Mouse (Mus musculus) MEL (cell line): Measurements from ENCODE around the gene Ankrd33b. TPM values are rescaled to one million over a fixed set of nuclear protein-coding genes. Genes with fewer than 3 reads are reported as not detected.

Source experiments
- DNase-seq: peaks from one replicate; pipeline ENCODE4 v3.0.0; 2011; ENCODE audit warnings: low read depth, low spot score
- H3K27ac ChIP-seq: 2 replicates; pipeline ENCODE4 v1.5.1; 2012; ENCODE audit warnings: low read depth, mild to moderate bottlenecking, control low read depth, low read length, moderate library complexity; ENCODE audit not compliant: control insufficient read depth
- H3K27me3 ChIP-seq, 2 experiments: fragments of 150-350 bp in 1 of 2; sonication (generic) in 1 of 2; 2 replicates each; pipeline ENCODE4 v1.6.1; 2012; ENCODE audit warnings: low read length in 2 of 2, mild to moderate bottlenecking in 2 of 2, improper control_type of control experiment in 1 of 2, moderate library complexity in 1 of 2; ENCODE audit not compliant: insufficient read depth in 2 of 2, control insufficient read depth in 1 of 2
- H3K36me3 ChIP-seq, 2 experiments: 2 replicates each; pipeline ENCODE4 v1.6.1; 2012 to 2014; ENCODE audit warnings: low read length in 2 of 2, improper control_type of control experiment in 1 of 2, inconsistent platforms in 1 of 2, mild to moderate bottlenecking in 1 of 2; ENCODE audit not compliant: insufficient read depth in 2 of 2, control insufficient read depth in 1 of 2
- H3K4me1 ChIP-seq, 2 experiments: fragments of 150-350 bp in 1 of 2; sonication (generic) in 1 of 2; 2 replicates each; pipeline ENCODE4 v1.6.1; 2012; ENCODE audit warnings: low read length in 2 of 2, improper control_type of control experiment in 1 of 2, mild to moderate bottlenecking in 1 of 2; ENCODE audit not compliant: insufficient read depth in 2 of 2, control insufficient read depth in 1 of 2
- H3K4me3 ChIP-seq, 2 experiments: fragments of 150-350 bp in 1 of 2; sonication (generic) in 1 of 2; 2 replicates each; pipeline ENCODE4 v1.5.1; 2012; ENCODE audit warnings: low read depth in 2 of 2, low read length in 2 of 2, mild to moderate bottlenecking in 2 of 2, moderate library complexity in 2 of 2, control low read depth in 1 of 2, improper control_type of control experiment in 1 of 2; ENCODE audit not compliant: control insufficient read depth in 1 of 2, insufficient read depth in 1 of 2
- H3K79me2 ChIP-seq: 2 replicates; pipeline ENCODE4 v1.6.1; 2012; ENCODE audit warnings: mild to moderate bottlenecking, low read length, moderate library complexity; ENCODE audit not compliant: control insufficient read depth, poor library complexity, insufficient read depth
- H3K9ac ChIP-seq: 2 replicates; pipeline ENCODE4 v1.6.1; 2012; ENCODE audit warnings: low read depth, mild to moderate bottlenecking, control low read depth, low read length, moderate library complexity; ENCODE audit not compliant: control insufficient read depth, poor library complexity, severe bottlenecking
- H3K9me3 ChIP-seq: fragments of 150-350 bp; sonication (generic); replicated peaks from 2 replicates; pipeline ENCODE4 v1.6.1; 2012; ENCODE audit warnings: mild to moderate bottlenecking, low read length, improper control_type of control experiment, moderate library complexity; ENCODE audit not compliant: insufficient read depth
- CTCF ChIP-seq, 3 experiments: IDR thresholded peaks in 2 of 3; conservative IDR thresholded peaks in 1 of 3; 2 replicates each; pipeline ENCODE4 v1.5.1; 2011 to 2012; ENCODE audit warnings: low read length in 3 of 3, low read depth in 2 of 3, mild to moderate bottlenecking in 2 of 3, improper control_type of control experiment in 1 of 3, inconsistent platforms in 1 of 3, mixed read lengths in 1 of 3, moderate library complexity in 1 of 3; ENCODE audit not compliant: control insufficient read depth in 1 of 3, insufficient read depth in 1 of 3, poor library complexity in 1 of 3, severe bottlenecking in 1 of 3
- ELF1 ChIP-seq: IDR thresholded peaks from 2 replicates; pipeline ENCODE4 v1.6.1; 2014; ENCODE audit warnings: low read depth, mild to moderate bottlenecking, inconsistent platforms, low read length, improper control_type of control experiment, moderate library complexity
- EP300 ChIP-seq, 2 experiments: IDR thresholded peaks; 2 replicates each; pipeline ENCODE4 v1.6.1; 2011; ENCODE audit warnings: improper control_type of control experiment in 2 of 2, low read length in 2 of 2, low read depth in 1 of 2, mild to moderate bottlenecking in 1 of 2
- ETS1 ChIP-seq: IDR thresholded peaks from 2 replicates; pipeline ENCODE4 v1.6.1; 2012; ENCODE audit warnings: low read depth, mild to moderate bottlenecking, inconsistent platforms, low read length, improper control_type of control experiment, moderate library complexity
- JUND ChIP-seq: IDR thresholded peaks from 2 replicates; pipeline ENCODE4 v1.6.1; 2011; ENCODE audit warnings: low read depth, mild to moderate bottlenecking, improper control_type of control experiment, low read length
- KAT2A ChIP-seq: conservative IDR thresholded peaks from 2 replicates; pipeline ENCODE4 v1.6.1; 2012; ENCODE audit warnings: low read depth, low read length, improper control_type of control experiment, inconsistent platforms
- MAX ChIP-seq: IDR thresholded peaks from 2 replicates; pipeline ENCODE4 v1.6.1; 2011; ENCODE audit warnings: low read length, improper control_type of control experiment
- MEF2A ChIP-seq: IDR thresholded peaks from 2 replicates; pipeline ENCODE4 v1.6.1; 2014; ENCODE audit warnings: low read depth, mild to moderate bottlenecking, inconsistent platforms, low read length, improper control_type of control experiment; ENCODE audit not compliant: poor library complexity, insufficient replicate concordance, severe bottlenecking; ENCODE audit errors: extremely low read depth
- MYC ChIP-seq: IDR thresholded peaks from 2 replicates; pipeline ENCODE4 v1.6.1; 2011; ENCODE audit warnings: low read depth, mild to moderate bottlenecking, low read length, improper control_type of control experiment, moderate library complexity
- POLR2AphosphoS2 ChIP-seq: IDR thresholded peaks from 2 replicates; pipeline ENCODE4 v1.6.1; 2011; ENCODE audit warnings: low read length, improper control_type of control experiment
- POLR2AphosphoS5 ChIP-seq: IDR thresholded peaks from 2 replicates; pipeline ENCODE4 v1.6.1; 2012; ENCODE audit warnings: low read depth, borderline replicate concordance, mild to moderate bottlenecking, inconsistent platforms, low read length, moderate library complexity, mixed read lengths
- RAD21 ChIP-seq: IDR thresholded peaks from 2 replicates; pipeline ENCODE4 v1.6.1; 2011; ENCODE audit warnings: mild to moderate bottlenecking, low read depth, low read length, improper control_type of control experiment
- RCOR1 ChIP-seq: IDR thresholded peaks from 2 replicates; pipeline ENCODE4 v1.6.1; 2012; ENCODE audit warnings: low read depth, mild to moderate bottlenecking, inconsistent platforms, low read length, improper control_type of control experiment
- SMC3 ChIP-seq: IDR thresholded peaks from 2 replicates; pipeline ENCODE4 v1.6.1; 2011; ENCODE audit warnings: low read depth, low read length, improper control_type of control experiment
- TAL1 ChIP-seq: IDR thresholded peaks from 2 replicates; pipeline ENCODE4 v1.6.1; 2012; ENCODE audit warnings: mild to moderate bottlenecking, inconsistent platforms, low read length, moderate library complexity, mixed read lengths
- TCF12 ChIP-seq: IDR thresholded peaks from 2 replicates; pipeline ENCODE4 v1.6.1; 2014; ENCODE audit warnings: low read depth, mild to moderate bottlenecking, inconsistent platforms, low read length, improper control_type of control experiment, moderate library complexity
- UBTF ChIP-seq: IDR thresholded peaks from 2 replicates; pipeline ENCODE4 v1.6.1; 2012; ENCODE audit warnings: low read depth, mild to moderate bottlenecking, inconsistent platforms, low read length, improper control_type of control experiment, moderate library complexity, borderline replicate concordance; ENCODE audit not compliant: insufficient read depth
- ZC3H11A ChIP-seq: IDR thresholded peaks from 2 replicates; pipeline ENCODE4 v1.6.1; 2012; ENCODE audit warnings: low read depth, mild to moderate bottlenecking, inconsistent platforms, low read length, improper control_type of control experiment
- ZMIZ1 ChIP-seq: IDR thresholded peaks from 2 replicates; pipeline ENCODE4 v1.6.1; 2012; ENCODE audit warnings: low read depth, mild to moderate bottlenecking, inconsistent platforms, low read length, improper control_type of control experiment, moderate library complexity
- ZNF384 ChIP-seq: IDR thresholded peaks from 2 replicates; pipeline ENCODE4 v1.6.1; 2012; ENCODE audit warnings: low read depth, mild to moderate bottlenecking, inconsistent platforms, low read length, improper control_type of control experiment
- polyA plus RNA-seq, 2 experiments: library from polyadenylated mRNA; stranded (reverse) in 1 of 2; unstranded in 1 of 2; fragments of >175 nt in 1 of 2; fragments of >200 nt in 1 of 2; gene quantifications; 2 replicates each; pipeline versions ENCODE4 v1.2.1 to v1.2.4; 2012; ENCODE audit warnings: low replicate concordance in 2 of 2, low read depth in 1 of 2; ENCODE audit not compliant: insufficient read length in 2 of 2, insufficient read depth in 1 of 2, missing spikeins in 1 of 2
- total RNA-seq: library from RNA; depleted of rRNA; stranded (reverse); fragments of 300-350 nt; gene quantifications from 2 replicates; pipeline ENCODE4 v1.2.3, GENCODE M21; 2012

Ankrd33b gene
- total and polyA plus RNA-seq, 3 experiments = 11.1 to 16.1 TPM; not detected in 1

GRCm38 (mm10) chr15:31334829-31335228, 32.7 kb downstream of the Ankrd33b start:
- 0 out of 4 replicates have a peak, but pooled peaks cover 0 to 6% of the 10 kb centered on the region in 2 experiments for H3K4me1 ChIP-seq

GRCm38 (mm10) chr15:31332541-31333163, 34.9 kb downstream of the Ankrd33b start:
- TF ChIP-seq MAX (no peak), ETS1 (no peak), CTCF (IDR thresholded peaks at IDR 0.05 in 2 of 3, conservative IDR thresholded peaks at IDR 0.05 in 1 of 3; ENCODE audit: control insufficient read depth in 1 of 3, insufficient read depth in 1 of 3, low read depth in 2 of 3, low read length in 3 of 3, poor library complexity in 1 of 3, severe bottlenecking in 1 of 3) (no peak), RAD21 (no peak), KAT2A (no peak), ZMIZ1 (no peak), TCF12 (no peak), POLR2AphosphoS5 (no peak), JUND (no peak), POLR2AphosphoS2 (no peak), MEF2A (no peak), ZNF384 (no peak), RCOR1 (no peak)
- 0 out of 4 replicates have a peak, but pooled peaks cover 0 to 6% of the 10 kb centered on the region in 2 experiments for H3K4me1 ChIP-seq
- no peak overlapping the region for H3K27ac ChIP-seq

More at GRCm38 (mm10) chr15:31334829-31335228, 32.7 kb downstream of the Ankrd33b start:
- Histone ChIP-seq H3K4me3 (no peak overlapping the region), H3K9me3 (no peaks in the 10 kb centered on the region), H3K27me3 (no peaks in the 10 kb centered on the region), H3K27ac (no peak overlapping the region), H3K79me2 (peaks cover 1% of the 10 kb centered on the region; the same call in 1 of the 2 replicates), H3K9ac (no peak overlapping the region), H3K36me3 (no peaks in the 10 kb centered on the region)
- DNase-seq = no peak
- no peak for TF ChIP-seq MEF2A
- no peak for TF ChIP-seq TAL1
- TF ChIP-seq ELF1 = no peak
- TF ChIP-seq EP300 (IDR thresholded peaks at IDR 0.05; ENCODE audit: low read depth in 1 of 2, low read length in 2 of 2) = no peak
- no peak for TF ChIP-seq UBTF
- no peak for TF ChIP-seq ZMIZ1
- no peak for TF ChIP-seq ZC3H11A
- TF ChIP-seq SMC3 = no peak
- no peak for TF ChIP-seq MAX
- TF ChIP-seq MYC = no peak
- TF ChIP-seq ETS1 = no peak

More at GRCm38 (mm10) chr15:31332541-31333163, 34.9 kb downstream of the Ankrd33b start:
- H3K4me3 ChIP-seq = no peak overlapping the region
- H3K36me3 ChIP-seq = no peaks in the 10 kb centered on the region
- H3K27me3 ChIP-seq = no peaks in the 10 kb centered on the region
- H3K9me3 ChIP-seq = no peaks in the 10 kb centered on the region
- no peak for DNase-seq
- H3K9ac ChIP-seq = no peak overlapping the region
- H3K79me2 ChIP-seq = peaks cover 1% of the 10 kb centered on the region; the same call in 1 of the 2 replicates
